Mouse (Mus musculus) adrenal gland, postnatal 14 days (tissue): Measurements from ENCODE around the gene Polr2j. TPM values are rescaled to one million over a fixed set of nuclear protein-coding genes. Genes with fewer than 3 reads are reported as not detected.
"Not testable (repeated sequence)": the region's sequence is repeated elsewhere in the genome, so short reads cannot be mapped to it uniquely, and the experiment has no call there.

Experiments
- DNase-seq: peaks from one replicate; pipeline ENCODE4 v3.0.0; 2021; ENCODE audit warnings: mixed read lengths
- total RNA-seq: library from RNA; stranded (reverse); gene quantifications from 2 replicates; pipeline ENCODE4 v1.2.3, GENCODE M21; 2021

Polr2j gene
- total RNA-seq, 1 experiment from 2014 or later: 86.4 TPM

- peak; percentile 63 for DNase-seq
Observed at GRCm38 (mm10) chr5:136104511-136104910, 11.9 kb upstream of the Polr2j start.

- no peak for DNase-seq
Observed at GRCm38 (mm10) chr5:136108486-136108885, 7.9 kb upstream of the Polr2j start.

- peak; percentile 20 for DNase-seq
Observed at GRCm38 (mm10) chr5:136109042-136109441, 7.4 kb upstream of the Polr2j start.

- not testable (repeated sequence) for DNase-seq
Observed at GRCm38 (mm10) chr5:136113546-136113945, 2.9 kb upstream of the Polr2j start.

- DNase-seq: no peak
Observed at GRCm38 (mm10) chr5:136116784-136117112, 317 bp downstream of the Polr2j start.

- DNase-seq: no peak
Observed at GRCm38 (mm10) chr5:136122165-136122564, 5.7 kb downstream of the Polr2j start.

GRCm38 (mm10) chr5:136135571-136136291, 19.3 kb downstream of the Polr2j start, which contains the start of the genes Lrwd1 and Alkbh4:
Gene Lrwd1 (minus strand): TSS chr5:136136074.
Gene Alkbh4 (plus strand): TSS chr5:136136146.
- peak; percentile 97 for DNase-seq

- DNase-seq: peak; percentile 31
Observed at GRCm38 (mm10) chr5:136136292-136136990, 20.0 kb downstream of the Polr2j start.

- peak; percentile 75 for DNase-seq
Observed at GRCm38 (mm10) chr5:136137658-136138274, 21.3 kb downstream of the Polr2j start.

GRCm38 (mm10) chr5:136139393-136139792, 23.0 kb downstream of the Polr2j start:
- DNase-seq: no peak

GRCm38 (mm10) chr5:136140057-136140482, 23.6 kb downstream of the Polr2j start:
- no peak for DNase-seq

GRCm38 (mm10) chr5:136142746-136143145, 26.3 kb downstream of the Polr2j start:
- no peak for DNase-seq

- DNase-seq: no peak
Observed at GRCm38 (mm10) chr5:136143161-136143755, 26.8 kb downstream of the Polr2j start.

- DNase-seq: no peak
Observed at GRCm38 (mm10) chr5:136144606-136145430, 28.4 kb downstream of the Polr2j start.

GRCm38 (mm10) chr5:136146936-136147335, 30.5 kb downstream of the Polr2j start:
- DNase-seq: no peak

- no peak for DNase-seq
Observed at GRCm38 (mm10) chr5:136147704-136148103, 31.3 kb downstream of the Polr2j start.

GRCm38 (mm10) chr5:136149134-136149576, 32.7 kb downstream of the Polr2j start:
- DNase-seq: not testable (repeated sequence)

GRCm38 (mm10) chr5:136152365-136152764, 35.9 kb downstream of the Polr2j start:
- no peak for DNase-seq

GRCm38 (mm10) chr5:136155399-136155798, 39.0 kb downstream of the Polr2j start:
- DNase-seq: no peak

- DNase-seq: not testable (repeated sequence)
Observed at GRCm38 (mm10) chr5:136160084-136160483, 43.7 kb downstream of the Polr2j start.

- no peak for DNase-seq
Observed at GRCm38 (mm10) chr5:136163807-136164474, 47.5 kb downstream of the Polr2j start.
